Mouse (Mus musculus): ENCODE measurements around the gene Duxbl1.
"Not testable (repeated sequence)": the region's sequence is repeated elsewhere in the genome, so short reads cannot be mapped to it uniquely, and the experiment has no call there.

DNA sequence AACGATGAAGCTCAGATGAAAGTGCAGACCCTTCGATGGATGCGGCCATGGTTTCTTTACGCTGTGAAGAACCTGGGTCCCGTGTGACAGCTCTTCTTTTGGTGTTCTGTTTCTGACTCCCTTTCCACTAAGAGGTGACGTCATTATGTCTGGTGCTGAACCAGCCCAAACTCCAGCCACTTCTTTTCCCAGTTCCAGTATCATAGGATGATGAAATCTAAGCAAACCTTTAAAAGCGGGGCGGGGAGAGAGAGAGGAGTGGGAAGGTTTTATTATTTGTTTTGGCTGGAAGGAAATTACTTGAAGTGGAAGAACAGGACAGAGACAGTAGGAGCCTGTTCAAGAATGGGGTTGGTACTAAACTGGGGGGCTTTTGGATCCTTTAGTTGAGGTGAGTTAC, 40.4 kb upstream of the Duxbl1 start, which contains the start of gene Cphx1:
- not testable (repeated sequence) for TF ChIP-seq POLR2A (IDR thresholded peaks at IDR 0.05; ENCODE audit: borderline replicate concordance, extremely low read depth, low read depth, low read length); CTCF (IDR thresholded peaks at IDR 0.05; ENCODE audit: insufficient read depth, low read length)
